Mouse (Mus musculus) midbrain, embryonic 10.5 days (tissue): ENCODE data around the gene Ets1. TPM values are rescaled to one million over a fixed set of nuclear protein-coding genes. Genes with fewer than 3 reads are reported as not detected.

ENCODE experiments used
- DNase-seq: peaks from one replicate; pipeline ENCODE4 v3.0.0-alpha.2; 2017; ENCODE audit warnings: low spot score
- H3K27ac ChIP-seq: fragments of 300-500 bp; sonication (generic); replicated peaks from 2 replicates; pipeline ENCODE4 v1.5.1; 2016; ENCODE audit warnings: mild to moderate bottlenecking
- H3K27me3 ChIP-seq: fragments of 300-500 bp; sonication (generic); 2 replicates; pipeline ENCODE4 v1.6.1; 2016; ENCODE audit warnings: low read depth, mild to moderate bottlenecking; ENCODE audit not compliant: poor library complexity, severe bottlenecking
- H3K36me3 ChIP-seq: fragments of 300-500 bp; sonication (generic); 2 replicates; pipeline ENCODE4 v1.6.1; 2016; ENCODE audit warnings: mild to moderate bottlenecking, moderate library complexity
- H3K4me1 ChIP-seq: fragments of 300-500 bp; sonication (generic); 2 replicates; pipeline ENCODE4 v1.6.1; 2016
- H3K4me3 ChIP-seq: fragments of 300-500 bp; sonication (generic); 2 replicates; pipeline ENCODE4 v1.5.1; 2016; ENCODE audit warnings: mild to moderate bottlenecking, moderate library complexity
- H3K9me3 ChIP-seq: fragments of 300-500 bp; sonication (generic); replicated peaks from 2 replicates; pipeline ENCODE4 v1.6.1; 2016; ENCODE audit warnings: mild to moderate bottlenecking
- WGBS: fragments of 180-500 bp; shearing (Covaris S2); methylation state at CpG from one replicate; pipeline ENCODE4 v1.1.7; 2016; 5-methylcytosine and 5-hydroxymethylcytosine counted together
- polyA plus RNA-seq: library from polyadenylated mRNA; unstranded; fragments of >200 nt; fragmentation: Nextera tagmentation; extraction: Ambion mirVana; gene quantifications from 2 replicates; pipeline ENCODE4 v1.2.1, GENCODE M21; 2016

The Ets1 gene
- polyA plus RNA-seq, 1 experiment from 2014 or later, result 25.7 TPM

DNA sequence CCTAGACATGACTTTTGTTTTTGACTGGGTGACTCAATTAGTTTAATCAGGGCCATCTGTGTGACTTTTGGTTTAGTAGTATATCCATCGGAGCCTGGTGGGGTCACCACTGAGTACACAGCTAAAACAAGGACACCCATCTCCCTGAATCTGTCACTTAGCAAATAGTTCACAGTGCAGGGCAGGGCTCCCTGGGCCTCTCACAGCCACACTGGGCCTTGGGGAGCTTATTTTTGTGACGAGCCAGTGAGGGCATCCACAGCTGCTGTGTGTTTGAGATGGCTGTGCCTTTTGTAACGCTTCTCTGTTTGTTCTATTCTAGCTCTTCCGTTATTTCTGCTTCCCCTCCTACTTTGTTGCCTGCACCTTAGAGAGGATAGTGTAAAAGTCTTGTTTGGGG is 90.6 kb downstream of the Ets1 start:
- no peaks in the 10 kb centered on the region for H3K9me3 ChIP-seq
- no peak overlapping the region for H3K27ac ChIP-seq
- no peaks in the 10 kb centered on the region for H3K36me3 ChIP-seq
- no peaks in the 10 kb centered on the region for H3K27me3 ChIP-seq
- H3K4me1 ChIP-seq, result peaks cover 8% of the 10 kb centered on the region
- no peak overlapping the region for H3K4me3 ChIP-seq
- DNase-seq, result no peak
- WGBS, result 63% methylated on average over 4 of the region's 4 CpGs

DNA sequence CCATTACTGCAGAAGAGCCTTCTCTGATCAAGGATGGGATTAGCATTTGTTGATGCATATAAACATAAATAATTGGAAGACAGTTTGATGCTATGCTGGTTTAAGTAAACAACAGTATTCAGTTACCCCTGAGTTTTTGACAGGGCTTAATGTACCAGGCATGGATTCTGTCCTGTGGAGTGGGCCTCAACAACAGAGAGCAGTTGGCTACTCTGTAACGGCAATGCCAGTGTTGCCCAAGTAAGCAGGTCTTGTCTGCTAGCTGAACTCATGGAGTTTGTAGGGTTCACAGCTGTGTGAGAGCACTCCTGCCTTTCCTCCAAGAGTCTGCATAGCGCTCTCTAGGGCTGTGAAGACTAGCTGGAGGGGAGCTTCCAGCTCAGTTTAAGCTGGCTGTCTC is 91.0 kb downstream of the Ets1 start:
- peaks cover 11% of the 10 kb centered on the region for H3K4me1 ChIP-seq
- H3K4me3 ChIP-seq, result no peak overlapping the region
- DNase-seq, result no peak
- WGBS, result 87% methylated on average over 2 of the region's 2 CpGs
- no peaks in the 10 kb centered on the region for H3K9me3 ChIP-seq
- no peaks in the 10 kb centered on the region for H3K27me3 ChIP-seq
- H3K27ac ChIP-seq, result no peak overlapping the region
- H3K36me3 ChIP-seq, result no peaks in the 10 kb centered on the region

DNA sequence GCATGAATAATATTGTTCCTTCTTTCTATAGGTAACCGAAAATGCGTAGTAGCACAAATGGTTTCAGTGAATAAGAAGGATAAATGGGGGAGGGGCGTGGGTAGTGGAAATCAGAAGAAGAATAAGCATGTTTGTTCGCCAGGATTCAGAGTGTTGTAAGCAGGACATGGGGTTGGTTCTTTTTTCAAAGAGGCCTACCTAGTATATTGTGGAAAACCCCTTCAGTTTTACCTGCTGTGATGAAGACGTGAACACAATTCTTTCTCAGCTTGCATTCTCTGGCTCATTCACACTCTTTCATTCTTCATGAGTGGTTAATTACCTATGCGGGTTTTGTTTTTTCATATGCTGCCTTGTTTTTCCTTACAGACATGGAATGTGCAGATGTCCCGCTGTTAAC is 92.3 kb downstream of the Ets1 start:
- no peak overlapping the region for H3K27ac ChIP-seq
- H3K4me1 ChIP-seq, result peaks cover 11% of the 10 kb centered on the region
- 85% methylated on average over 7 of the region's 7 CpGs for WGBS
- H3K36me3 ChIP-seq, result no peaks in the 10 kb centered on the region
- no peak for DNase-seq
- no peaks in the 10 kb centered on the region for H3K9me3 ChIP-seq
- no peaks in the 10 kb centered on the region for H3K27me3 ChIP-seq
- H3K4me3 ChIP-seq, result no peak overlapping the region

DNA sequence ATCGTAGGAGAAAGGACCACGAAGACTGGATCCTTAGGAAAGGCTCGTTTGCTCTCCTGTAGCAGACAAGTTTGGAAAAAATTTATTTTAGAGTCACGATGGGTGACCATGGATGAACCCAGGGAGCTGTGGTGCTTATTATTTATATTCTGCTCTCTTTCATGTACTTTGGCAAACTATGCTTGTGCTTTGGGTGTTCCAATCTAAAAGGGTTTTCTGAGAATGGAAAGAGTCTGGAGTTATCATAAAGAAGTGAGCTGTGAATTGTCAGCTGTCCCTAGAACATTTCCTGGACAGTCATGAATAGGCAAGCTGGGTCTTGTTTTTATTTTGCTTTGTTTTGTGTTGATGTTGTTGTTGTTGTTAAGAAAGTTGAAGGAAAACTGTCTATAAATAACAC is 92.8 kb downstream of the Ets1 start:
- Histone ChIP-seq H3K4me3 (no peak overlapping the region), H3K27me3 (no peaks in the 10 kb centered on the region)
- WGBS, result 81% methylated on average over 4 of the region's 4 CpGs

DNA sequence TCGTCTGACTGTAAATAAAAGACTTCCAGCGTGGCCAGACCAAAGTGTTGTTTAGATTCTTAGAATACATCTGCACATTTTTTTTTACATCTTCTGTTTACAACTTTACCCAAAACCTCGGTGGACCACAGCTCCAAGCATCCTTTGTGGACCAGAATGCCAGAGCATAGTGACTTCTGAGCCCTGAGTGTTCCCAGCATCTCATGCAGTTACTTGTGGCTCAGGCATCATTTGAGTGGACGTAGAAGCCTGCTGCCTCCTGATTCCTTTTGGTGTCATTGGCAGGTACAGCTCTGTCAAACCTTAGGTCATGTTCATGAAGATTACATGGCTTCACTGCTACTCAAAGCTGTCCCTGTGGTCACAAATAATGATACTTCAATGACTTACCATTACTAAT is 93.2 kb downstream of the Ets1 start:
- H3K27ac ChIP-seq, result no peak overlapping the region
- WGBS, result 84% methylated on average over 4 of the region's 4 CpGs
- no peaks in the 10 kb centered on the region for H3K9me3 ChIP-seq
- no peaks in the 10 kb centered on the region for H3K27me3 ChIP-seq
- no peak overlapping the region for H3K4me3 ChIP-seq
- H3K36me3 ChIP-seq, result no peaks in the 10 kb centered on the region
- no peak for DNase-seq
- H3K4me1 ChIP-seq, result peaks cover 11% of the 10 kb centered on the region

More for the DNA sequence above, 92.8 kb downstream of the Ets1 start:
- Histone ChIP-seq H3K4me1 (peaks cover 11% of the 10 kb centered on the region), H3K9me3 (no peaks in the 10 kb centered on the region), H3K27ac (no peak overlapping the region), H3K36me3 (no peaks in the 10 kb centered on the region)
- no peak for DNase-seq

DNA sequence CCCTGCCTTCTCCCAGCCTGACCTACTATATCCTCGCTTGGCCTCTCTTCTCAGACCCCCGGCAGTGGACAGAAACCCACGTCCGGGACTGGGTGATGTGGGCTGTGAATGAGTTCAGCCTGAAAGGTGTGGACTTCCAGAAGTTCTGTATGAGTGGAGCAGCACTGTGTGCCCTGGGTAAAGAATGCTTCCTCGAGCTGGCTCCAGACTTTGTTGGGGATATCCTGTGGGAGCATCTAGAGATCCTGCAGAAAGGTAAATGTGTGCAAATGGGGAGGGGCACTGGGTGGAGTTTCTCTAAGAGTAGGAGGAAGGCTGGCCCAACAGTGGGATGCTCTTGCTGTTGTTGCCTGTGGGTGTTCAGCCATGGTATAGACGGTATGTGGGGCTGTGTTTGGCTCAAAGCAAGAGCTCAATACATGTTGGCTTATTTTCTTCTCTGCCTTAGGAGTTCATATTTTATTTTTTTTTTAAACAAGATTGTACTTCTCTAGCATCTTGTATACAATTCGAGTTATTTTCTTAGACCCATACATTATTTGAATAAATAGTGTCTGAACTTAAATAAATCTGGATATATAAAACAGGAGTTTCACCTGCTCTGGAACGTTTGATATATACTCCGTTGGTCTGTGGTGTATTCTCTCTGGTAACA is 94.1 kb downstream of the Ets1 start:
- Histone ChIP-seq H3K4me3 (no peak overlapping the region), H3K27ac (no peak overlapping the region), H3K36me3 (no peaks in the 10 kb centered on the region), H3K27me3 (no peaks in the 10 kb centered on the region), H3K9me3 (no peaks in the 10 kb centered on the region), H3K4me1 (peaks cover 11% of the 10 kb centered on the region)
- DNase-seq, result no peak
- WGBS, result 87% methylated on average over 9 of the region's 9 CpGs

DNA sequence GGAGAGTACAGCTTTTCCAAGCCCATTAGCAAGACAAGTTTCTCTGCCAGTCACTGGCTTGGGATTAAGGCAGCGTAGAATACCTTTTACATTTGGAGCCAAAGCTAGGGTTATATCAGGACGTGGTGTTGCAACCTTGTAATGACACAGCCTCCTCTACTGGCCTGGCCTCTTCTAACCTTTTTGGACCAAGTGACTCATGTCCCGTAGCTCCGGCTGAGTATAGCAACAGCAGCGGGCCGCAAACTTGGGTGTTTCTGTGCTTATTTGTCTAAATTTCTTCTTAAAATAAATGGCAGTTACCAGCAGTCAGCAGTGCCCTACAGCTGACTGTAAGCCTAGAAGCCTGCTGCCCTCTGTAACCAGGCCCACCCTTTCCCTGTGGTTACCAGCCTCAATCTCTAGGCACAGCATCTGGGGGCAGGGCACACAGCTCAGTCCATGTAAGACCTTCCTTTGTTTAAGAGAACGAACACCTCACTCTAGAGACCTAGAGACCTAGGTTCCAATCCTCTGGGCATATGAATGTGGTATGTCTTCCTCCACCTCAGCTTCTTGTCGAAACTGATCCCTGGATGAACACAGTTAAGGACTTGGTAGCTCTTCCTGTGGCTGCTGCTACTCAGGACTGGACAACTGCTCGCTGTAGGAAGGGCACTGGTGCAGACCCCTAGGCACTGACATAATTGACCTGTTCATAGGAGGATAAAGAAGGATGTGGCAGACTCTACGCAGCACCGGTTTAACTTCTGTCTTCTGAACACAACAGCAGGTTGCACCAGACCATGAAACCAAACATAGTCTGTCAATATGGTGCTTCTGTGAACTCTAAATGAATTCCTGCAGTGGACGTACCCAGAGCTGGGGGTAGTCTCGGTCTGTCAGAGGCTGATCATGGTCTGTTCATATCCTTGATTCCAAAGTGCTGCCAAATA is 94.9 kb downstream of the Ets1 start:
- Histone ChIP-seq H3K27ac (no peak overlapping the region), H3K27me3 (no peaks in the 10 kb centered on the region), H3K36me3 (no peaks in the 10 kb centered on the region), H3K4me1 (peaks cover 11% of the 10 kb centered on the region), H3K9me3 (no peaks in the 10 kb centered on the region), H3K4me3 (no peak overlapping the region)
- no peak for DNase-seq
- 81% methylated on average over 13 of the region's 13 CpGs for WGBS

DNA sequence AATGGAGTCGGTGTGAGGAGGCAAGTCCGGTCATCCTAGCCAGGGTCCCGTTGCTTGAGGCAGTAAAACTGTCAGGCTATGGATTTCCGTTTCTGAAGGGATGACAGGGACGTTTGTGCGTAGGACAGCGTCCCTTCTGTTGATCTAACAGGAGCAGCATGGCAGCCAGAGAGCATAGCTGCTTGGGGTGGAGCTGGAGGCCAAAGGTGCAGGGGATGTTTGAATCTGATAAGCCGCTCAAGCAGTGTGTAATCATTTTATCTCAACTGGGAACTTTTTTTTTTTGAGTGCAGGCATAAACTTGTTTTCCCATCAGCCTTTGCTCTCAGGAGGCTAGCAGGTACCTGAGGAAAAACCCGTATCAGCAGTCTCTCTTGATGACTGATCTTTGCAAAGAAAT is 95.8 kb downstream of the Ets1 start:
- 64% methylated on average over 9 of the region's 9 CpGs for WGBS
- no peak overlapping the region for H3K27ac ChIP-seq
- no peaks in the 10 kb centered on the region for H3K27me3 ChIP-seq
- H3K4me3 ChIP-seq, result no peak overlapping the region
- no peaks in the 10 kb centered on the region for H3K9me3 ChIP-seq
- DNase-seq, result no peak
- no peaks in the 10 kb centered on the region for H3K36me3 ChIP-seq
- peaks cover 11% of the 10 kb centered on the region for H3K4me1 ChIP-seq

DNA sequence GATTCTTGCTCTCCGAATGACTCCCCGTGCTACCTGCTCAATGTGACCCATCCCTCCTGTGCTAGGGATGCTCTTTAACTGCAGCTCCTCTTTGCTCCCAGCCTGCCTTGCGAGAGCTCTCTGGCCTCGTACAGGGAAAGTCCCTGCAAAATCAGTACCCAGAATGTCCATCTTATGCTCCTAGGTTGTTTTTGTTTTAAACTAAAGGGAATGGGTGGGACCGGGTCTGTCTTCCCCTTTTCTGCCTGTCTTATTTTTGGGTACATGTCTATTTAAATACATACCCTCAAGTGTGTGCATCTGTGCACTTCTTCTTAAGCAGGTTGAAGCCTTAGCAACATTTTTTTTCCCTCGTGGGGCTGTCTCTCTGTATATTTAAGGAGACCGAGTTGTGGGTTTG is 99.0 kb downstream of the Ets1 start:
- Histone ChIP-seq H3K36me3 (no peaks in the 10 kb centered on the region), H3K4me3 (no peak overlapping the region)
- 93% methylated on average over 7 of the region's 7 CpGs for WGBS

DNA sequence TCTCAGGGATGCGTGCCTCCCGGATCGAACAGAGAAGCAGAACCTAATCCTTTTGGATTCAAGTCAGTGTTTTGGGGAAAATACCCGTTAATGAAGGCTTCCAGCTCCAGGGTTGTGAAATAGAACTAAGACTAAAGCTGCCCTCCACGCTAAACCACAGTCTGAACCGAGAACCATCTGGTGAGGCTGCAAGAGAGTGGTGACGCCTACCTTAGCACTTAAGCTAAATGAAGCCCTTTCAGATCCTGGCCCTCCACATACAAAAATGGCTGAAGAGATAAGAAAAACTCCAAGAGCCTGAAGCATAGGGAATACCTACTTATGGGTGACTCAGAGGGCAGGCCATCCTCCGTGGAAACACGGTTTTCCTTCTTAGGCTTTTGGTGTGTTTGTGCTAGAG is 100.0 kb downstream of the Ets1 start:
- Histone ChIP-seq H3K9me3 (no peaks in the 10 kb centered on the region), H3K36me3 (no peaks in the 10 kb centered on the region), H3K27me3 (no peaks in the 10 kb centered on the region), H3K4me1 (peaks cover 8% of the 10 kb centered on the region), H3K27ac (no peak overlapping the region), H3K4me3 (no peak overlapping the region)
- DNase-seq, result no peak
- WGBS, result 86% methylated on average over 9 of the region's 9 CpGs

More for the DNA sequence above, 99.0 kb downstream of the Ets1 start:
- Histone ChIP-seq H3K9me3 (no peaks in the 10 kb centered on the region), H3K27me3 (no peaks in the 10 kb centered on the region), H3K27ac (no peak overlapping the region), H3K4me1 (peaks cover 11% of the 10 kb centered on the region)
- DNase-seq, result no peak

DNA sequence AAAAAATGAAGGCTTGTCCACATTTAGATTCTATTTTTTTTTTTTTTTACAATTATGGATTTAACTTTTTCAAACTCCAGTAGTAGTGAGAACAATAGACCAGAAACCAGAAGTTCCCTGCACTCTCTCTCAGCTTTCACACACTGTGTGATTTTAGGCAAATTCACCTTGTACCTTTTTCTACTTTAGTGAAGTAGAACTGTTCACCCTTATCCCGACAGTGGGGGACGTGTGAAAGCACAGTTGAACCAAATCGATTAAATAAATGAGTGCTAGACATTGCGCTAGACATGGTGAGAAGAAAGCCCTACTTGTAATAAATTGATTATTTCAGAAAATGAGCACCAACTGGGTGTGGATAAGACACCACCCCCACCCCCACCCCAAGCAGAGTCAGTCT is 104.0 kb downstream of the Ets1 start:
- H3K9me3 ChIP-seq, result no peaks in the 10 kb centered on the region
- no peak overlapping the region for H3K4me3 ChIP-seq
- no peak overlapping the region for H3K27ac ChIP-seq
- H3K36me3 ChIP-seq, result no peaks in the 10 kb centered on the region
- H3K27me3 ChIP-seq, result no peaks in the 10 kb centered on the region
- H3K4me1 ChIP-seq, result no peaks in the 10 kb centered on the region
- 94% methylated on average over 4 of the region's 4 CpGs for WGBS
- no peak for DNase-seq

DNA sequence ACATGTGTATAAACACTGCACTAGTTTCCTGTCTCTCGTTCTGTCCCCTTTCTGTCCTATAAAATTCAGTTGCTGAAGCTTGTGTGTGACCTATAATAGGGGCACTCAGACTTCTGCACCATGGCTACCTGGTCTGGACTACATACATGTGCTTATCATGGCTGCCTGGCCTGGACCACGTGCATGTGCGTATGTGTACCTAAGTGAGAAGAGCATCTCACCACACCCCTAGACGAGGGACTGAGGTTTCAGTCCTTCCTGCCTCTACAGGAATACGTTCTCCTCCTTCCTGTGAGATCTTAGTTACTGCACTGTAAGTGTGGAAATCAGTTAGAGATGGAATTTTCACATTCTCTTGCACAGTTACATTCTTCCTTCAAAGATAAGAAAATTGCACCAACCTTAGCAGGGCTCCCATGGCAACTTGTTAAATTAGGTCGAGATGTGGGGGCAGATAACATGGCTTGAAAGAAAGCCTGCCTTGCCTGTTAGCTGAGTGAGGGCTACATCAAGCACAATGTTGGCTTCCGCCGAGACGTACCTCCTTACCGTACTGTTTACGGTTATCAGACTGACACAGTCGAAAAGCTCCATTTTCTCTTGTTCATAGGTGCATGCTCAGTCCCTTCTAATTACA is 104.8 kb downstream of the Ets1 start:
- no peaks in the 10 kb centered on the region for H3K9me3 ChIP-seq
- H3K4me3 ChIP-seq, result no peak overlapping the region
- no peaks in the 10 kb centered on the region for H3K4me1 ChIP-seq
- 91% methylated on average over 12 of the region's 12 CpGs for WGBS
- H3K36me3 ChIP-seq, result no peaks in the 10 kb centered on the region
- H3K27me3 ChIP-seq, result no peaks in the 10 kb centered on the region
- DNase-seq, result no peak
- no peak overlapping the region for H3K27ac ChIP-seq

DNA sequence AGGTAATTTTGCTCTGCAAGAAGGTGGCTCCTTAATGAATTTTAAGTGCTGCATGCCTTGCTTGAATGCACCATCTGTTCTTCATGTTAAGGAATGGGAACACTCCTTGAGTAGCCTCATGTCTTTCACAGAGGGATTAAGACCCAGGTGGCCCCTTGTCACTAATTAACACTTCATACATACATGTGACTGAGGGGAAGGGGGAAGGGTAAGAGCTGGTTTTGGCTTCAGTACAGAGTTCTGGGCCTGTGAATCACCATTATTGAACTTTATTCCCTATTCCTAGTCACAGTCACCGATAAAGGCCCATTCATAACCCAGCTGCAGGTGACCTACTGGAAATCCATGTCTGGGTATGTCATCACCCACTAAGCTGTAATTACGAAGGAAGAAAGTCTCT is 105.7 kb downstream of the Ets1 start:
- WGBS, result 82% methylated on average over 2 of the region's 2 CpGs
- no peaks in the 10 kb centered on the region for H3K4me1 ChIP-seq
- H3K27me3 ChIP-seq, result no peaks in the 10 kb centered on the region
- no peaks in the 10 kb centered on the region for H3K9me3 ChIP-seq
- H3K4me3 ChIP-seq, result no peak overlapping the region
- H3K27ac ChIP-seq, result no peak overlapping the region
- H3K36me3 ChIP-seq, result no peaks in the 10 kb centered on the region
- no peak for DNase-seq
